Mouse (Mus musculus) embryonic fibroblast, embryonic 13.5 days (primary cell): ENCODE measurements around the gene Dock9. TPM values are rescaled to one million over a fixed set of nuclear protein-coding genes. Genes with fewer than 3 reads are reported as not detected.

Experiments
- H3K27ac ChIP-seq: 2 replicates; pipeline ENCODE4 v1.5.1; 2012; ENCODE audit warnings: low read length, control low read depth, inconsistent platforms; ENCODE audit not compliant: insufficient read depth
- H3K4me1 ChIP-seq: 2 replicates; pipeline ENCODE4 v1.6.1; 2011; ENCODE audit warnings: low read length; ENCODE audit not compliant: control insufficient read depth, insufficient read depth
- H3K4me3 ChIP-seq: 2 replicates; pipeline ENCODE4 v1.5.1; 2011; ENCODE audit warnings: mild to moderate bottlenecking, control low read depth, low read length; ENCODE audit not compliant: insufficient read depth
- CTCF ChIP-seq: IDR thresholded peaks from 2 replicates; pipeline ENCODE4 v1.5.1; 2011; ENCODE audit warnings: mild to moderate bottlenecking, control low read depth, low read length, moderate library complexity, borderline replicate concordance; ENCODE audit not compliant: insufficient read depth
- POLR2A ChIP-seq: IDR thresholded peaks from 2 replicates; pipeline ENCODE4 v1.6.1; 2011; ENCODE audit warnings: low read depth, mild to moderate bottlenecking, control low read depth, low read length, moderate library complexity
- polyA plus RNA-seq: library from polyadenylated mRNA; stranded (reverse); fragments of >200 nt; gene quantifications from 2 replicates; pipeline ENCODE4 v1.2.4, GENCODE M21; 2011; ENCODE audit warnings: low read depth; ENCODE audit not compliant: missing spikeins, insufficient read length

Dock9 gene
- polyA plus RNA-seq, 1 experiment = 10.2 TPM

DNA sequence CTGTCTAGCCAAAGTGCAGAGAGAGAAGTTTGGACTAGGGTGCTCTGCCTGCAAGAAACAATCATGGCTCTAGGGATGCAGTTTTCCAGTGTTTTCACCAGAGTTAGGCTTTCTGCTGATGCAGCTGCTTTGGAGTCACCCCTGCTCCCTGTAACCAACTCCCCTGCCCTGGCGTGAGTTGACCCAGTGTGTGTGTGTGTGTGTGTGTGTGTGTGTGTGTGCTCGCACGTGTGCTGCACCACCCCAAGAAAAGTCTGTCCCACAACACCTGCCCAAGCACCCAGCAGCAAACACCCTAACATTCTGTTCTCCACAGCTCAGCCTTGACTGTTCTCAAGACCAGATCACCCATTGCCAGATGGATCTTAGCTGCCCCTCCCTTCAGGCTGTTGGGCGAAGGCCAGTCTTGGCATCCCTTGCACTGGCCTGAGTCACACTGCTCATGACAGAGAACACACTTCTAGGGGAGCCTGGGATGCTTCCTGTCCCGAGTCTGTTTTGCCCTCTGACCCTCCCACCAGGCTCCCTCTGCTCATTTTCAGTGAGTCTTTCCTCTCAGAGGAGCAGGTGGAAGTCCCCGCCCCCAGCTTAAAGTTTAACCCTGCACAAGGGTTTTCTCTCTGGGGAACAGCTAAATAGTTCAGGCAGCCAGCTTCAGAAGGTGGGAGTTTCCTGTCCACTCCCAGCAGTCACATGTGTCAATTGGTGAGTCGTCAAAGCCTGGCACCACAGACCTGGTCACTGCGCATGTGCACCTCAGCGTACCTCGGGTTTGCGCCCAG is 26.9 kb upstream of the Dock9 start:
- TF ChIP-seq POLR2A (peak; percentile 28; the same call in 1 of the 2 replicates), CTCF (no peak)
- peaks cover 16% of the 10 kb centered on the region for H3K4me1 ChIP-seq
- peak overlapping the region; percentile 96 for H3K27ac ChIP-seq
- H3K4me3 ChIP-seq = no peak overlapping the region

DNA sequence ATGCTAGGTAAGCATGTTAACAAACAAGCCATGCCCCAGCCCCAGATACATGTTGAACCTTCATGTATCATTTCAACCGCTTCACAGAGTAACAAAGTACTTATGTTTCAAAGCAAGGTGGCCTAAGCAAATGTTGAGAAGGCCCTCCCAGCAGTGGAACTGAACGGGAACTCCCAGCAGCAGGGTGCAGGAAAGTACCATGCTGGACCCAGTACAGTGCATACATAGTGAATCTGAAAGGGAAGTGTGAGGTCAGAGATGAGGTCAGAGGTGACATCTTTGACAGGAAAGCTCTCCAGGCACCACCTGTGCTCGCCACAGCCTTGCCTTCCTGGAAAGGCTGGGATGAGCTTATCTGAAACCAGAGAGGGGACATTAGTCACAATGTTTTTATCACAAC is 25.4 kb upstream of the Dock9 start:
- Histone ChIP-seq H3K4me3 (no peak overlapping the region), H3K4me1 (peaks cover 16% of the 10 kb centered on the region), H3K27ac (peak overlapping the region; percentile 55)
- TF ChIP-seq POLR2A = no peak
- no peak for TF ChIP-seq CTCF

DNA sequence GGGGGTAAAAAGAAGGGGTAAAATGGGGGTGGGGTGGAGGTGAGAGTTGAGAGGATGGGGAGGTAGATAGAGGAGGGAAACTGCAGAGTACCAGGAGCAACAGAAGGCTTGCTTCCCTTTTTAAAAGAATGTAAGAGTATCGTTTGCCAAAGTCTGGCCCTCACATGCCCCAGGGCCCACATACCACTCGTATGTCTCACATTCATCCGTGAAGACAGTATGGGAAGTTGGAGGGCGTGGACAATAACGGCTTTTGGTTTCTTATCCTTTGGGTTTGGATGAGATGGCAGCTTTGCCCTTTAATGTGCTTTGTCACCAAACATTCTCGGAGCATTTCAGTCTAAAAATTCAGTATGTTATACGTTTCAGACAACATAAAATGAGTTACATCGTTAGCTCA is 24.9 kb upstream of the Dock9 start:
- H3K27ac ChIP-seq = peak overlapping the region; percentile 55
- H3K4me1 ChIP-seq = peaks cover 16% of the 10 kb centered on the region
- H3K4me3 ChIP-seq = no peak overlapping the region
- TF ChIP-seq POLR2A (no peak), CTCF (no peak)

DNA sequence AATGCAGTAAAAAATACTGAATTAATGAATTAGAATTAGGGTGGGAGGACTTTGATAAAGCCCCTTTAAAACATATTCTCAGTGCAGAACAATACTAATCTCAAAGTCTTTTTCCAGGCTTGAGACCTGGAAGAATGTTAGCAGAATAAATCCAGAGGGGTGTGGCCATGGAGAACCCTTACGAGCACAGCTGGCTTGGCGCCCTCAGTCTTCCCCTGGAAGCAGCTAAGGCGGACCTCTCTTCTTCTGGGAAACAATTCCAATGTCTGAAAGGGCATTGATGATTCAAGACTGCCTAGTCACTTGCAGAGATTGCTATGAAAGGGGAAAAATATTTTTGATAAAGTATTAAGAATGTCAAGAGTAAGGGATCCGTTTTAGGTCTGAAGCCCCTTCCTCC is 9.2 kb upstream of the Dock9 start:
- Histone ChIP-seq H3K4me3 (no peak overlapping the region), H3K27ac (no peak overlapping the region), H3K4me1 (no peaks in the 10 kb centered on the region)
- TF ChIP-seq CTCF (no peak), POLR2A (no peak)

DNA sequence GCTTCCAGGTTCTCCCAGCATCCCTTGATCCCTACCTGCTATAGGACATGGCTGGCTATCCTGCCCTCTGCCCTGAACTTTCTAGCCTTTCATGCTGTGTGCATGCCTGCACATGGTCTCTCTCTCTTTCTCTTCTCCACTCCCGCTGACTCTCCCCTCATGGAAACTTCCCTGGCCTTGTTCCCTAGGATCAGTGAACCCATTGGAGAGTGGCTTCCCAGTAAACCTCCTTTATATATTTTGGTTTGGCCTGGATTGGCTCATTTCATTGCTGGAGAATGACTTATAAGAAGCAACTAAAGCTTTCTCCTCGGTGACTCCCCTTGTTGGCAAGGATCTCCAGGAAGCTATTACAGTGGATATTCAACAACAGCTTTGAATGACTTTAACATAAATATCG is 8.7 kb upstream of the Dock9 start:
- H3K27ac ChIP-seq = no peak overlapping the region
- no peak overlapping the region for H3K4me3 ChIP-seq
- TF ChIP-seq POLR2A = no peak
- TF ChIP-seq CTCF = no peak
- no peaks in the 10 kb centered on the region for H3K4me1 ChIP-seq

DNA sequence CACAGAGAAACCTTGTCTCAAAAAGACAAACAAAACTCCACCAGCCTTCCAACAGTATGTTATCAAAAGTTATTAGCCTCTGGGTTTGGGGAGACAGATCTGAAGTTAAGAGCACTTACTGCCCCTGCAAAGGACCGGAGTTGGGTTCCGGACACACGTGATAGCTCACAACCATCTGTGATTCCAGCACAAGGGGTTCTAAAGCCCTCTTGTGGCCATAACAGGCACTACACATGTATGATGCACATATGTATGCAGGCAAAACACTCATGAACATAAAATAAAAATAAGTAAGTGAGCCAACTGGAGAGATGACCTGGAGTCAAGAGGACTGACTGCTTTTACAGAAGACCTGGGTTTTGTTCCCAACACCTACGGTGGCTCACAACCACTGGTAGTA is 6.8 kb upstream of the Dock9 start:
- Histone ChIP-seq H3K4me1 (no peaks in the 10 kb centered on the region), H3K27ac (no peak overlapping the region), H3K4me3 (no peak overlapping the region)
- TF ChIP-seq POLR2A = no peak
- 0 out of 2 replicates have a peak, but pooled peaks have one; percentile 6 for TF ChIP-seq CTCF

DNA sequence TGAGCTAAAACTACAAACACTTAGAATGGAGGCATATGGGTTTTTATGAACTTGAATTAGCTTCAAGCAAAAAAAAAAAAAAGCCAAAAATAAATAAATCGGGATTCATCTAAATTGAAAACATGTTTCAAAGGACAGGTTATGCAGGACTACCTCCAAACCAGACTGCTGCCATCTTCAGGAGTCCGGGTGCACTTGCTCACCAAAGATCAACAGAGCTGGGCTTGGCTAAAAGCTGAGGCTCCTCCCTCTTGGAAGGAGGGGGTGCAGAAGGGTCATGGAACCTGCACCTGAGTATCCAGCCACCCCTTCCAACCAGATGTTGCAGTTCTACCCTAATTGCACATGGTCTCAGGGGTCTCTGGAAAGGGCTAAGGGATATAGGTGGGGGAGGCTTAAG is 3.3 kb upstream of the Dock9 start:
- Histone ChIP-seq H3K4me1 (no peaks in the 10 kb centered on the region), H3K4me3 (no peak overlapping the region), H3K27ac (no peak overlapping the region)
- TF ChIP-seq CTCF (no peak), POLR2A (no peak)

DNA sequence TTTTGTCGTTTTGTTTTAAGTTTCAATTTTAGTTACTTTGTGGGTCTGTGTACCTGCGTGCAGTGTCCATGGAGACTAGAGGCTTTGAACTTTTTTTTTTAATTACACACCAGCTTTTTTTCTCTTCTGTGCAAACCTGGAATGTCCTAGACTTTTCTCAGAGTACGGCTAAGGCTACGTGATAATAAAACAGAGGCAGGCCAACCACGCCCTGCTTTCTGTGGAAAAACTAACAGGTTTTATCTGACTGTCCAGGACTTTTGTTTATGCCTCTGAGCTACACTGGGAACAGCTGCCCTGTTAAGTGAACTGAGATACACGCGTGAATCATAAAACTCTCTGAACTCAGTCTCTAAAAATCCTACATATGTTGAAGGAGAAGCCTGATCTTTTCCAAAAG is 1.5 kb upstream of the Dock9 start:
- H3K4me3 ChIP-seq = no peak overlapping the region
- no peak overlapping the region for H3K27ac ChIP-seq
- TF ChIP-seq POLR2A (no peak), CTCF (no peak)
- H3K4me1 ChIP-seq = no peaks in the 10 kb centered on the region

DNA sequence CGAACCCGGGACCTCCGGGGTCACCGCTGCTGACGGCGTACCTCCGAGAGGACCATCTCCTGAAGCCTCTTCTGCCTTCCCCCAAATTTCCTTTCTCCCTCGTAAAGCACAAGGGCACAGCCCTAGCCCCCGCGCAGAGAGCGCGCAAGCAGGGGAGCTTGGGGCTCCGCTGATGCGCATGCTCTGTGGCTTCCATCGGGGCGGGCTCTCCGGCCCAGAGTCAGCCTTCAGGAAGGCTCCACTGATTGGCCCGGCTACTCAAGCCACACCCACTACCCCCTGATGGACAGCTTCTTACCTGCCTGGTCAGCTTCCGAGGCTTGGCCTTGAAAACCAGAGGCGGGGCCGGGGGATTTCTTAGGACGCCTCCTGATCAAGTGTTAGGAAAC is 768 bp upstream of the Dock9 start:
- H3K4me3 ChIP-seq = peak overlapping the region; percentile 71
- no peaks in the 10 kb centered on the region for H3K4me1 ChIP-seq
- H3K27ac ChIP-seq = peak overlapping the region; percentile 54
- TF ChIP-seq POLR2A = peak; percentile 91
- no peak for TF ChIP-seq CTCF

DNA sequence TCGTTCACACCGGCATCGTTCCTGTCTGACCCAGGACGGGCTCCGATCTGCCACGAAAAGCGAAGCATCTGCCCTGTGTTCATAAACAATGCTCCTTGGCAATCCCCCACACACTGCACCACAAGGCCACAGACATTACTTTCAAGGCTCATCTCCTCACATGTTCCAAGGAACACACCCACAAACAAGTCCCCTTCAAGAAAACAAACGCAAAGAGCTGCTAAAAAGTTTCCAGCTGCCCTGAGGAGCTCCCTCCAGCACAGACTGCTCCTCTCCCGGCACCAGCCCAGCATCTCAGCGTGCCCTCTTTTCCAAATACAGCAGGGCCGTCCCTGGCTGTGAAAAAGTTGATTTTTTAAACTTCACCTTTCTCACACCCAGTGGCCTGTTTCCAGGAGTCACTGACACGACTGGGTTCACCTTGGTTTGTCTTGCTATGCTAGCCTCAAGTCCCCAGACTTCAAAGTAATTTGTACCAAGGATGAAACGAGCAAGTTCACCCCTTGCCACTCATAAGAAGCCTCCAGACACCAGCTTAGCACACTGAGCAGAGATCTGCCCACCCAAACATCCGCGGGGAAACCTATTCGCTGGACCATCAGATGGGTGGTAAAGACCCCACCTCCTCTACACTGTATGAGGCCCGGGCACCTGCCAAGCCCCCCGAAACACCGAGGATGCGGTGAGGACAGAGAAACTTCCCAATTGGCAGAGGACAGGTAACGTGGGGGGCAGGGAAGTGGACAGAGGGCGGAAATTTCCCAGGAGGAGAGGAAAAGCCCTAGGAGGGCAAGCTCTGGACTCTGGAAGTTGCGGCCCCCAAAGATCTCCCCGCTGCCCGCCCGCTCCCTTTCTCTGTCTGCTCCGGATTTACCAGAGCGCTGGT is 823 bp downstream of the Dock9 start:
- H3K27ac ChIP-seq = no peak overlapping the region
- peak overlapping the region; percentile 52 for H3K4me3 ChIP-seq
- TF ChIP-seq POLR2A = no peak
- TF ChIP-seq CTCF = no peak
- H3K4me1 ChIP-seq = no peaks in the 10 kb centered on the region
